18 mouse cellular contexts compared by ENCODE assay signal in the genomic region with DNA sequence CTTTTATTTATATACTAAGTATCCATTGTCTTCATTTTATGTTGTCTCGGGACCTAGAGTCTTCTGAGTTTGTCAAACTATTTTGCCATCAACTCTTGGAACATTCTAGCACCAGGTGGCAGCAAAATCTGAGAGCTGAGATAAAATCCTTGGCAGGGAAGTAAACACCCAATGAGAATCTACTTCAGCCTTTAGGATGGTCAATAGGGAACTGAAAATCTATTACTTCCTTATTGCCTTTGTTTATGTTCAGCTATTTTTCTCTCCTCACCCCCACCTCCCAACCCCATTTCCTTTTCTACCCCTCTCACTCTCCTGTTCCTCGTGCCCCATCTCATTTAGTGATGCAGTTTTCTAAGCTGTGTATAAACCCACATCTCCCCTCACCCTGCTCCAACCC. TPM values are rescaled to one million over a fixed set of nuclear protein-coding genes. Genes with fewer than 3 reads are reported as not detected.
DNase-seq lines count a peak whose midpoint lies in the region; ATAC-seq and TF ChIP-seq lines count a peak whose summit lies in the region.
"Had no signal": no experiment of that assay in that cellular context is flagged by ENCODE, and none has a peak within 500 bp of the region (broad histone marks: within the 10 kb centered on the region; RNA-seq: fewer than 3 reads in every experiment).

No protein-coding gene starts in this region.

- no peaks in the 10 kb centered on the region for H3K9me3 ChIP-seq in intestine, postnatal 0 days (ENCODE audit: control insufficient read depth)
- no peaks in the 10 kb centered on the region for H3K9me3 ChIP-seq in intestine, embryonic 16.5 days (ENCODE audit: control insufficient read depth, low read length)
- no peaks in the 10 kb centered on the region for H3K9me3 ChIP-seq in stomach, postnatal 0 days (ENCODE audit: control insufficient read depth, low read length)
- H3K9me3 ChIP-seq: forebrain, embryonic 12.5 days had no signal

- no peaks in the 10 kb centered on the region for H3K4me1 ChIP-seq in intestine, postnatal 0 days (replicated peaks; ENCODE audit: control insufficient read depth, insufficient read depth, low read length)
- H3K4me1 ChIP-seq in intestine, embryonic 16.5 days (ENCODE audit: control insufficient read depth, insufficient read depth, low read length), result no peaks in the 10 kb centered on the region
- no peaks in the 10 kb centered on the region for H3K4me1 ChIP-seq in stomach, postnatal 0 days (replicated peaks; ENCODE audit: control insufficient read depth, insufficient read depth)
- H3K4me1 ChIP-seq: forebrain, embryonic 12.5 days had no signal

- H3K36me3 ChIP-seq in intestine, postnatal 0 days (ENCODE audit: control insufficient read depth, insufficient read depth), result no peaks in the 10 kb centered on the region
- no peaks in the 10 kb centered on the region for H3K36me3 ChIP-seq in intestine, embryonic 16.5 days (ENCODE audit: control insufficient read depth, insufficient read depth, low read length)
- H3K36me3 ChIP-seq in stomach, postnatal 0 days (ENCODE audit: control insufficient read depth, insufficient read depth, low read length), result no peaks in the 10 kb centered on the region
- H3K36me3 ChIP-seq: forebrain, embryonic 12.5 days had no signal

- no peak for ATAC-seq in intestine, postnatal 0 days
- ATAC-seq in intestine, embryonic 16.5 days, result no peak
- ATAC-seq in common myeloid progenitor, adult 5-6 weeks (replicated peaks; ENCODE audit: low read depth, poor library complexity, severe bottlenecking), result peak; percentile 56
- no peak for ATAC-seq in stomach, postnatal 0 days (ENCODE audit: low FRiP score, low TSS enrichment)

- no peak overlapping the region for H3K4me2 ChIP-seq in intestine, postnatal 0 days (replicated peaks; ENCODE audit: low read depth)
- no peak overlapping the region for H3K4me2 ChIP-seq in intestine, embryonic 16.5 days (ENCODE audit: low read depth, low read length)
- H3K4me2 ChIP-seq in stomach, postnatal 0 days (replicated peaks; ENCODE audit: low read depth), result no peak overlapping the region
- H3K4me2 ChIP-seq: forebrain, embryonic 12.5 days; heart, embryonic 11.5 days had no signal

- DNase-seq in lung, postnatal 36 days, result peak; percentile 47
- DNase-seq in lung, postnatal 14 days, result no peak
- no peak for DNase-seq in stomach, postnatal 0 days (ENCODE audit: low spot score)
- no peak for DNase-seq in left cerebral cortex, adult 9 months (ENCODE audit: low spot score in 2 of 2)
- DNase-seq: adrenal gland, adult 8-10 months; cerebellum, adult 2 months; heart, postnatal 4 days; kidney, postnatal 14 days; layer of hippocampus, adult 9-11 months; liver; midbrain, embryonic 14.5 days; right cerebral cortex, postnatal 4 days; thymus, postnatal 36 days had no signal

- no peak overlapping the region for H3K9ac ChIP-seq in intestine, postnatal 0 days (ENCODE audit: low read depth, low read length)
- no peak overlapping the region for H3K9ac ChIP-seq in intestine, embryonic 16.5 days (ENCODE audit: low read depth, low read length)
- no peak overlapping the region for H3K9ac ChIP-seq in stomach, postnatal 0 days (ENCODE audit: low read length)
- H3K9ac ChIP-seq: forebrain, embryonic 12.5 days had no signal

- TF ChIP-seq CTCF in intestine, postnatal 0 days (IDR thresholded peaks at IDR 0.05; ENCODE audit: low read depth), result peak; percentile 42
- TF ChIP-seq CTCF in stomach, postnatal 0 days (IDR thresholded peaks at IDR 0.05; ENCODE audit: low read depth), result peak; percentile 40

- WGBS in intestine, postnatal 0 days, result 67% methylated on average over 2 of the region's 2 CpGs
- WGBS in intestine, embryonic 16.5 days, result 63% methylated on average over 2 of the region's 2 CpGs
- WGBS in stomach, postnatal 0 days, result 59% methylated on average over 2 of the region's 2 CpGs

- H3K27ac ChIP-seq in intestine, postnatal 0 days (ENCODE audit: low read depth, low read length), result no peak overlapping the region
- no peak overlapping the region for H3K27ac ChIP-seq in intestine, embryonic 16.5 days (ENCODE audit: low read length)
- no peak overlapping the region for H3K27ac ChIP-seq in stomach, postnatal 0 days (replicated peaks)
- H3K27ac ChIP-seq: forebrain, embryonic 12.5 days had no signal

- no peak overlapping the region for H3K4me3 ChIP-seq in intestine, postnatal 0 days (ENCODE audit: low read depth, low read length)
- no peak overlapping the region for H3K4me3 ChIP-seq in intestine, embryonic 16.5 days (ENCODE audit: low read length)
- no peak overlapping the region for H3K4me3 ChIP-seq in stomach, postnatal 0 days (ENCODE audit: low read depth, low read length)
- H3K4me3 ChIP-seq: forebrain, embryonic 12.5 days had no signal

- no peaks in the 10 kb centered on the region for H3K27me3 ChIP-seq in intestine, postnatal 0 days (replicated peaks; ENCODE audit: control insufficient read depth, insufficient read depth, low read length)
- H3K27me3 ChIP-seq in intestine, embryonic 16.5 days (replicated peaks; ENCODE audit: control insufficient read depth, insufficient read depth, low read length), result no peaks in the 10 kb centered on the region
- H3K27me3 ChIP-seq in stomach, postnatal 0 days (ENCODE audit: control insufficient read depth, insufficient read depth, low read length), result no peaks in the 10 kb centered on the region
- H3K27me3 ChIP-seq: forebrain, embryonic 12.5 days had no signal

- no peak for TF ChIP-seq EP300 in stomach, postnatal 0 days (optimal IDR thresholded peaks at IDR 0.05)

RNA-seq across cellular contexts. Expression of a gene that starts 16.1 kb away (rescaled TPM):
- 15.1 and 16.2 TPM in 2 replicates for polyA plus RNA-seq in intestine, postnatal 0 days (2015; fragmentation: Nextera tagmentation; extraction: Ambion mirVana)
- 21.4 and 24.5 TPM in 2 replicates for polyA plus RNA-seq in intestine, embryonic 16.5 days (2015; fragmentation: Nextera tagmentation; extraction: Ambion mirVana)
- total RNA-seq in common myeloid progenitor, adult 5-6 weeks (2017), result 30.3 and 34.4 TPM in 2 replicates
- polyA plus RNA-seq in stomach, postnatal 0 days (2015; fragmentation: Nextera tagmentation; extraction: Ambion mirVana), result 28.4 and 28.5 TPM in 2 replicates
